Mouse (Mus musculus): Measurements from ENCODE around the gene Abr. TPM values are rescaled to one million over a fixed set of nuclear protein-coding genes. Genes with fewer than 3 reads are reported as not detected.

Gene Abr
- polyA plus RNA-seq, 1 experiment from 2014 or later: 38.3 TPM

GRCm38 (mm10) chr11:76456233-76456632, 165.9 kb downstream of the Abr start:
- Histone ChIP-seq H3K4me1 (replicated peaks) (peaks cover 5% of the 10 kb centered on the region; the same call in 1 of the 2 replicates), H3K27me3 (replicated peaks) (no peaks in the 10 kb centered on the region), H3K9ac (no peak overlapping the region), H3K27ac (0 out of 2 replicates have a peak overlapping the region, but pooled peaks have one; percentile 37), H3K4me3 (replicated peaks) (no peak overlapping the region), H3K4me2 (replicated peaks) (no peak overlapping the region), H3K36me3 (peaks cover 28% of the 10 kb centered on the region), H3K9me3 (no peaks in the 10 kb centered on the region)
- peak; percentile 60 for ATAC-seq
- 28% methylated on average over 6 of the region's 6 CpGs for WGBS

DNA sequence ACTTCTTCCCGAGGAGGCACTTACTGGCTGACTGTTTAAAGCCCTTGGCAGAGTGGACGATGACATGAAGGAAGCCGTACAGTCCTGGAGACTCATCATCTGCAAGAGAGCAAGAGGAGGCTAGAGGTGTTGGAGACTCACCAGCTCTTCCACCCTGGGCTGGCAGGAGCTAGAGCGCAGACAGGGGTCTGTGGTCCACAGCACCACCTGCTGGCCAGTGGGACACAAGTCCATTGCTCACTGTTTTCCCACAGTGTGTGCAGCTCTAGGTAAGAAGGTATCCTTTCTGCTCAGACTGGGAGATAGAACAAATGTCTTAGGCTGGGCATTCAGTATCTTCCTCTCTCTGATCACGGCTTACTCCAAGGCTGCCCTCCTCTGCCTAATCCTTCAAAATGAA, 167.6 kb downstream of the Abr start:
- ATAC-seq: peak; percentile 72
- H3K4me1 ChIP-seq (replicated peaks): peaks cover 12% of the 10 kb centered on the region; the same call in 1 of the 2 replicates
- H3K4me3 ChIP-seq (replicated peaks): no peak overlapping the region
- H3K27ac ChIP-seq: no peak overlapping the region
- 51% methylated on average over 5 of the region's 5 CpGs for WGBS
- no peaks in the 10 kb centered on the region for H3K27me3 ChIP-seq (replicated peaks)
- H3K9ac ChIP-seq: no peak overlapping the region
- no peak overlapping the region for H3K4me2 ChIP-seq (replicated peaks)
- peaks cover 25% of the 10 kb centered on the region for H3K36me3 ChIP-seq
- H3K9me3 ChIP-seq: no peaks in the 10 kb centered on the region

- H3K27ac ChIP-seq: peak overlapping the region; percentile 58
- peaks cover 31% of the 10 kb centered on the region for H3K4me1 ChIP-seq (replicated peaks)
- H3K9ac ChIP-seq: no peak overlapping the region
- ATAC-seq: no peak
- no peak overlapping the region for H3K4me3 ChIP-seq (replicated peaks)
- peaks cover 15% of the 10 kb centered on the region for H3K36me3 ChIP-seq
- no peaks in the 10 kb centered on the region for H3K9me3 ChIP-seq
- no peak overlapping the region for H3K4me2 ChIP-seq (replicated peaks)
- H3K27me3 ChIP-seq (replicated peaks): no peaks in the 10 kb centered on the region
- 48% methylated on average over 3 of the region's 3 CpGs for WGBS
Observed at GRCm38 (mm10) chr11:76450202-76450561, 171.9 kb downstream of the Abr start.

DNA sequence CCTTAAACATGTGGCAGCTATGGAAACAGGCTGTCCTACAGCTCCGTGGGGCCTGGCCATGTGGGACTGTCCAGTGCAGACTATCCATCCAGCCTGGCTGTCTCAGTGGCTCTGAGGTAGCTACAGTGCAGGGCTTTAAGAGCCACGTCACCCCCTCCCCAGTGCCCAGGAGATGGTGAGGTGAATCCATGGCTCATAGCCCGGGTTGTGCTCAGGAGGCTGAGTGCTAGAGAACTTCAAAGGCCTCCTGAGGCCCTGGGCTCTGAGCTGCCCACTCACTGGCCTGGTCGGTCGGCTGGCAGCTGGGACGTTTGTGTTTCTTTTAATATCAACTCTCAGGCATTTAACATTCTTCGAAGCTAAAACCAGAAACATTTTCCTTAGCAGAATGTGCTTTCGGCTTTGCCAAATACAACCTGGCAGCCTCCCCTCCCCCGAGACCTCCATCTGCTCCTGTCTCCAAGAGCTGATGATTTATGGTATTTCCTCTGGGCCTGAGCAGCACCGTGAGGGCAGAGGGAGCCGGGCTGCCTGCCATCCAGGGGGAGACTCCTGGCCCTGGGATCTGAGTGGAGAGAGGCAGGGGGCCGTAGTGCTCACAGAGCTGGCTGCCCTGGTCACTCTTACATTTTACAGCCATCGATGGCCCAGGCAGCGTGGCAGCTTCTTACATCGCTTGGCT, 172.5 kb downstream of the Abr start:
- H3K9ac ChIP-seq: no peak overlapping the region
- peaks cover 15% of the 10 kb centered on the region for H3K36me3 ChIP-seq

DNA sequence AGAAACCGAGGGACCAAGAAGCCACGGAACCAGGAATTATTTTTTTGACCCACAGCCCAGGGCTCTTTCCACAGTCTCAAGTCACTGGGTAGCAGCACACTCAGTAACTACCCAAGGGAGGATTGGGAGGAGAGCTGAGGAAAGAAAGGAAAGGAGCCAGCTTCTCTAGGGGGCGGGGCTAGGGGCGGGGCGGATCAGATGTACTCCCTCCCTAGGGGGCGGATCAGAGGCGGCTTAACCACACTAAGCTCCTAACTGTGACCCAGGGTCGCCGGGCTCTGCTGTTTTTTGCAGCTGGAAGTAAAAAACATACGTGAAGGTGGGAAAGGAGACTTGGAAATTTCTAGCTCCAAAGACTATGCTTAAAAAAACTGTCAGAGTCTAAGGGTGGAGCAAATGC, 175.9 kb downstream of the Abr start:
- H3K9me3 ChIP-seq: no peaks in the 10 kb centered on the region
- peak; percentile 41 for ATAC-seq
- no peak overlapping the region for H3K9ac ChIP-seq
- H3K36me3 ChIP-seq: peaks cover 3% of the 10 kb centered on the region; the same call in 1 of the 2 replicates
- H3K4me1 ChIP-seq (replicated peaks): peaks cover 31% of the 10 kb centered on the region
- no peak overlapping the region; the same call in 1 of the 2 replicates for H3K4me2 ChIP-seq (replicated peaks)
- H3K27ac ChIP-seq: no peak overlapping the region
- no peaks in the 10 kb centered on the region for H3K27me3 ChIP-seq (replicated peaks)
- no peak overlapping the region for H3K4me3 ChIP-seq (replicated peaks)
- 11% methylated on average over 10 of the region's 10 CpGs for WGBS

More for the DNA sequence above, 172.5 kb downstream of the Abr start:
- H3K27me3 ChIP-seq (replicated peaks): no peaks in the 10 kb centered on the region
- peak overlapping the region; percentile 58 for H3K27ac ChIP-seq
- 25% methylated on average over 15 of the region's 15 CpGs for WGBS
- H3K9me3 ChIP-seq: no peaks in the 10 kb centered on the region
- peak; percentile 37; the same call in 1 of the 2 replicates for ATAC-seq
- peaks cover 31% of the 10 kb centered on the region for H3K4me1 ChIP-seq (replicated peaks)
- no peak overlapping the region for H3K4me3 ChIP-seq (replicated peaks)
- H3K4me2 ChIP-seq (replicated peaks): no peak overlapping the region

DNA sequence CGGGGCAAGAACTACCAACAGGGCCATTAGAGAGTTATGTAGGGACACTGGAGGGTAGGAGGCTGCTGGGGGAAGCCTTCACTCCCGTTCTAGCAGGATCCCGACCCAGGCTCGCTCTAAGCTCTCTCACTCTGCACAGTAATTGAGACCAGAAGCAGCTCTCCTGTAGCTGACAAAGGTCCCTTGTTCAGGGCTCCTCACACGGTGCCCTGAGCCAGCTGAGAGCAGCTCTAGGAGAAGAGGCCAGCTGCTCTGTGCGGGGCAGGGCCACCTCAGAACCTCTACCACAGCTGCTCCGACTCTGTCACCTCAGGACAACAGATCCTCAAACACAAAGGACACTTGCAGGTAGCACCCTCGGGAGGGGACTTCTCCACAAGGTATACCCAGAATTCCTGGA, 176.7 kb downstream of the Abr start:
- Histone ChIP-seq H3K27ac (no peak overlapping the region), H3K9me3 (no peaks in the 10 kb centered on the region), H3K27me3 (replicated peaks) (no peaks in the 10 kb centered on the region), H3K4me2 (replicated peaks) (no peak overlapping the region), H3K4me1 (replicated peaks) (peaks cover 35% of the 10 kb centered on the region), H3K36me3 (peaks cover 3% of the 10 kb centered on the region; the same call in 1 of the 2 replicates), H3K4me3 (replicated peaks) (no peak overlapping the region), H3K9ac (no peak overlapping the region)
- 50% methylated on average over 8 of the region's 8 CpGs for WGBS
- no peak for ATAC-seq

GRCm38 (mm10) chr11:76439666-76440065, 182.4 kb downstream of the Abr start:
- H3K27ac ChIP-seq: peak overlapping the region; percentile 56; the same call in 1 of the 2 replicates

GRCm38 (mm10) chr11:76436864-76437437, 185.2 kb downstream of the Abr start:
- H3K36me3 ChIP-seq: peaks cover 10% of the 10 kb centered on the region
- ATAC-seq: peak; percentile 87

More at GRCm38 (mm10) chr11:76439666-76440065, 182.4 kb downstream of the Abr start:
- Histone ChIP-seq H3K4me1 (replicated peaks) (peaks cover 26% of the 10 kb centered on the region), H3K27me3 (replicated peaks) (no peaks in the 10 kb centered on the region), H3K9me3 (no peaks in the 10 kb centered on the region), H3K9ac (no peak overlapping the region), H3K4me3 (replicated peaks) (no peak overlapping the region), H3K36me3 (peaks cover 7% of the 10 kb centered on the region; the same call in 1 of the 2 replicates), H3K4me2 (replicated peaks) (no peak overlapping the region)
- ATAC-seq: no peak
- 30% methylated on average over 3 of the region's 3 CpGs for WGBS

DNA sequence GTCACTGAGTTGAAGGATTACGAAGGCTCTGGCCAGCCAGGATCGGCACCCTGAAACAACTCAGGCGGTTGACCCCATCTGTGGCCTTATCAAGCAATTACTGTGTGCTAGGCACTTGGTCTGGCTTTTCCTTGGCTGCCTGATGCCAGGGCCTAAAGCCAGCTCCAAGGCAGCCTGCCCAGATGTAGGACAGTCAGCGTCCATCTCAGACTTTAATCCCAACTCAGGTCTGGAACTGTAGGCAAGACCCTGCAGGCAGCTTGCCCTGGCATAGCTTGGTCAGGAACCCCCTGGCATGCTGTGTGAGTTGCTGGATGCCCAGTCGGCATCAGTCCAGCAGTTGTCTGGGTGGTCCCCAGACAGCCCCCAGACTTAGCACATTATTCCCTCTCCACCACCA, 186.1 kb downstream of the Abr start:
- no peaks in the 10 kb centered on the region for H3K27me3 ChIP-seq (replicated peaks)
- ATAC-seq: no peak
- H3K9me3 ChIP-seq: no peaks in the 10 kb centered on the region
- WGBS: 77% methylated on average over 5 of the region's 5 CpGs
- H3K4me3 ChIP-seq (replicated peaks): peak overlapping the region; percentile 41
- no peak overlapping the region for H3K27ac ChIP-seq
- H3K9ac ChIP-seq: 0 out of 2 replicates have a peak overlapping the region, but pooled peaks have one; percentile 20
- peaks cover 26% of the 10 kb centered on the region for H3K4me1 ChIP-seq (replicated peaks)
- H3K36me3 ChIP-seq: peaks cover 10% of the 10 kb centered on the region
- H3K4me2 ChIP-seq (replicated peaks): peak overlapping the region; percentile 68

More at GRCm38 (mm10) chr11:76436864-76437437, 185.2 kb downstream of the Abr start:
- Histone ChIP-seq H3K4me2 (replicated peaks) (peak overlapping the region; percentile 68), H3K27me3 (replicated peaks) (no peaks in the 10 kb centered on the region), H3K27ac (peak overlapping the region; percentile 83), H3K9me3 (no peaks in the 10 kb centered on the region), H3K4me1 (replicated peaks) (peaks cover 26% of the 10 kb centered on the region), H3K4me3 (replicated peaks) (peak overlapping the region; percentile 41), H3K9ac (peak overlapping the region; percentile 54)
- WGBS: 19% methylated on average over 28 of the region's 28 CpGs

GRCm38 (mm10) chr11:76429966-76430631, 192.0 kb downstream of the Abr start:
- peaks cover 6% of the 10 kb centered on the region; the same call in 1 of the 2 replicates for H3K36me3 ChIP-seq
- no peaks in the 10 kb centered on the region for H3K9me3 ChIP-seq
- H3K9ac ChIP-seq: peak overlapping the region; percentile 0; the same call in 1 of the 2 replicates
- H3K27me3 ChIP-seq (replicated peaks): no peaks in the 10 kb centered on the region
- H3K4me1 ChIP-seq (replicated peaks): peaks cover 17% of the 10 kb centered on the region
- WGBS: 65% methylated on average over 6 of the region's 6 CpGs
- no peak for ATAC-seq
- H3K4me3 ChIP-seq (replicated peaks): no peak overlapping the region
- no peak overlapping the region for H3K27ac ChIP-seq
- H3K4me2 ChIP-seq (replicated peaks): no peak overlapping the region

GRCm38 (mm10) chr11:76429556-76429955, 192.6 kb downstream of the Abr start:
- no peak for ATAC-seq
- WGBS: 65% methylated on average over 7 of the region's 7 CpGs
- peaks cover 6% of the 10 kb centered on the region; the same call in 1 of the 2 replicates for H3K36me3 ChIP-seq
- no peak overlapping the region for H3K4me2 ChIP-seq (replicated peaks)
- no peak overlapping the region for H3K27ac ChIP-seq
- H3K4me1 ChIP-seq (replicated peaks): peaks cover 23% of the 10 kb centered on the region
- H3K4me3 ChIP-seq (replicated peaks): no peak overlapping the region
- H3K9ac ChIP-seq: no peak overlapping the region
- no peaks in the 10 kb centered on the region for H3K27me3 ChIP-seq (replicated peaks)
- H3K9me3 ChIP-seq: no peaks in the 10 kb centered on the region

DNA sequence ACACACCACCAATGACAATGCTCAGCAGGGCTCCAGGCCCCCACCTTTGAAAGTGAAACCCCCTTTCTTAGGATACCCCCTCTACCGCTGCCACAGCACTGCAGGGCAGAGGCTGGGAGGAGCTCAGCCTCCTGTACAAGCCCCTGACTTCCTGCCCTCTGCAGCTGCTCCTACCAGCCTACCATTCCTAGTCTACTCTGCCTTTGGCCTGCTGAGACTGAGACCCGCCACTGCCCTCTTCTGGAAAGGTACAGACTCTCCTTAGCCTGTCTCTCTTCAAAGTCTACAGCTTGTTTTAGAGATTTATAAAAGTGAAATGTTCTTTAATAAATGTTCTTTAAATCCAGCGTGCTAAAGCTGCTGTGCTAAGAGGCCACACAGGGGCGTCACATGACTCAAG, 193.1 kb downstream of the Abr start:
- no peak overlapping the region for H3K9ac ChIP-seq
- H3K4me2 ChIP-seq (replicated peaks): no peak overlapping the region
- no peak for ATAC-seq
- H3K27ac ChIP-seq: 0 out of 2 replicates have a peak overlapping the region, but pooled peaks have one; percentile 6
- peaks cover 23% of the 10 kb centered on the region for H3K4me1 ChIP-seq (replicated peaks)
- no peaks in the 10 kb centered on the region for H3K9me3 ChIP-seq
- WGBS: 63% methylated on average over 4 of the region's 4 CpGs
- H3K27me3 ChIP-seq (replicated peaks): no peaks in the 10 kb centered on the region
- no peak overlapping the region for H3K4me3 ChIP-seq (replicated peaks)
- H3K36me3 ChIP-seq: peaks cover 4% of the 10 kb centered on the region; the same call in 1 of the 2 replicates
